Mouse (Mus musculus): ENCODE measurements around the gene Sox4. TPM values are rescaled to one million over a fixed set of nuclear protein-coding genes. Genes with fewer than 3 reads are reported as not detected.

Gene Sox4
- 1.2 and 2.3 TPM in 2 replicates for total RNA-seq (2015; ENCODE audit: low replicate concordance)
- 1.5 and 4.0 TPM in 2 replicates for total RNA-seq (2017; ENCODE audit: low replicate concordance)

- no peak for ATAC-seq (replicated peaks; ENCODE audit: low FRiP score, poor library complexity, severe bottlenecking)
Observed at GRCm38 (mm10) chr13:28953581-28953991, at the start of gene Sox4. Gene Sox4 (minus strand): TSS chr13:28953713.

- ATAC-seq (replicated peaks; ENCODE audit: low FRiP score, poor library complexity, severe bottlenecking) = no peak
Observed at GRCm38 (mm10) chr13:28991899-28992664, 38.6 kb upstream of the Sox4 start.

- ATAC-seq (replicated peaks; ENCODE audit: low FRiP score, poor library complexity, severe bottlenecking) = no peak
Observed at GRCm38 (mm10) chr13:28988751-28989703, 35.5 kb upstream of the Sox4 start.

DNA sequence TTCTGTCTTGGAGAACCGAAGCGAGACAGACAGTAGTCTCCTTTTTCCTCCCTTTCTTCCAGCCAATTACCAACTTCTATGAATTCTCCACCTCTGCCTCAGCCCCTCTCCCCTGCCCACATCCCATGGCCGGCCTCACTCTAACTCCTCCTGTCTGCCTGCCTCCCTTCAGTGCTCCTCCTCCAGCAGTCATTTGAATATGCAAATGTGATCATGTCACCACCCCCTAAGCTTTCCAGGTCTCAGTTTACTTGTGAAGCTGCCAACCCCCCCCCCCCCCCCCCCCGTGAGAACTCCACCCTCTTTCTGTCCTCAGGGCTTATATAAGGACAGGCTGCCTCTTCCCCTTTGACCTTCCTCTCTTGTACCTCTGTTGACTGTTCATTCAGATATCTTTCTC, 27.2 kb upstream of the Sox4 start:
- no peak for ATAC-seq (replicated peaks; ENCODE audit: low FRiP score, poor library complexity, severe bottlenecking)

DNA sequence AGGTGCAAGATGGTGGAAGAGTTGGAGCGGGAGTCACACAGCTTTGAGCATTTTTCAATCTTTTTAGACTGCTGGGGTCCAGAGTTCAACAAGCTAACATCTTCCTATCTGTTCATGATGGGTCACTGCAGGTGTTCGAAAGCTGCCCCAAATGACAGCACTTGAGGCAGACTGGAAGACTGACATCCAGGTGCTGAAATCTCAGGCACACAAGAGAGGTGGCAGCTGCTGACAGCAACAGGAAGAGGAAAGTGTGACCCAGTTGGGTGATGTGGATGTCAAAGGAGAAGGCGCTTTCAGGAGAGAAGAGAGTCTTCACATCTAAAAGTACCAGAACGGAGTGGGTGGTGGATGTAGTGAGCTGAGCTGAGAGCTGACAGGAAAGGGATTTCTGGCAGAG, 21.5 kb upstream of the Sox4 start:
- no peak for ATAC-seq (replicated peaks; ENCODE audit: low FRiP score, poor library complexity, severe bottlenecking)

DNA sequence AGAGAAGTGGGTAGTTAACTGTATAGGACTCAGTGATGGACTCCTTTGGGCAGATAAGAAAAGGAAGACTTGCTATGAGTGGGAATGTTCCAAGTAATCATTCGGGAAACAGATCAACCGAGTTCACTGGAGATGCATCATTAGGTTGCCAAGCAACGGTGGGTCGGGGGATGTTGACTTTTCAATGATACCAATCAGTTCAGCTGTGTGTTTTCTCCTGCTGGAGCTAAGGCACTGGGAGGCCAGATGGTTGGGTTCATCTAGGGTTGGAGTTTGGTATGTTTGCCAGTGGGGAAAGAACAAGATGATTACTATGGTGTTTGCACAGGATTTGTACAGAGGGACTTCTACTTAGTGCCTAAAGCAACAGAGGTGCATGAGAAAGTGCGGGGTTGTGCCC, 21.1 kb upstream of the Sox4 start:
- ATAC-seq (replicated peaks; ENCODE audit: low FRiP score, poor library complexity, severe bottlenecking) = no peak

DNA sequence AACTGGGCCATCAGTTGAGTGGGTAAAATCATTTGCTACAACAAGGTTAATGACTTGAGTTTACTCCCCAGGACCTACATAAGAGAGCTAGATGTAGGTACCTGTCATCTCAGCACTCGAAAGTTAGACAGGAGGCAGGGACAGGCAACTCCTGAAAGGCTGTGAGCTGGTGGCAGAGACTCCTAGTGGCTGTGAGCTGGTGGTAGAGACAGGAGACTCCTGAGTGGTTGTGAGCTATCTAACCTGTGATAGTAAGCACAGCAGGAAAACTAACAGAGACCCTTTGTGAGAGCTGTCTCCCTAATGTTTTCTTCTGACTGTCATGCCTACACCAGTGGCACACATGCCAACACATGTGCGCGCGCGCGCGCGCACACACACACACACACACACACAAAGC, 7.4 kb upstream of the Sox4 start:
- no peak for ATAC-seq (replicated peaks; ENCODE audit: low FRiP score, poor library complexity, severe bottlenecking)

GRCm38 (mm10) chr13:28959458-28959978, 6.0 kb upstream of the Sox4 start:
- ATAC-seq (replicated peaks; ENCODE audit: low FRiP score, poor library complexity, severe bottlenecking) = peak; percentile 56; the same call in 1 of the 2 replicates

- ATAC-seq (replicated peaks; ENCODE audit: low FRiP score, poor library complexity, severe bottlenecking) = no peak
Observed at GRCm38 (mm10) chr13:28959068-28959440, 5.5 kb upstream of the Sox4 start.

- ATAC-seq (replicated peaks; ENCODE audit: low FRiP score, poor library complexity, severe bottlenecking) = peak; percentile 54; the same call in 1 of the 2 replicates
Observed at GRCm38 (mm10) chr13:28958211-28959067, 4.9 kb upstream of the Sox4 start.

DNA sequence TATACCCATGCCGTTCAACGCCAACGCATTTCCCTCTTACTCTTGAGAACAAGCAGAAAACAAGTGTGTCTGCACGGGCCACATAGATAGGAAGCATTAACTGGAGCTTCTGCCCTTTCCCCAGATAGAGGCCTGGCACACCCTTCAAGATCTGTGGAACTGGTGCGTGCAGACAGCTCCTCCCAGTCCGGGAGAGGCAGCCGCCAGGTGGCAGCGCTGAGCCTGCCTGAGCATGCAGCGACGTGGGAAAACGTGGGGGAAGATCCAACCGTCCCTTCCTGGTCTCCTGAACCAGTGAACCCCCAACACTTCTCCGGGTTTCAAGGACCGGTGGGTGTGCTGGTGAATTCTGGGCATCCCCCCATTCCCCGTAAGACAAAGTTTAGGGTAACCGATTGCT, 4.3 kb upstream of the Sox4 start:
- peak; percentile 92 for ATAC-seq (replicated peaks; ENCODE audit: low FRiP score, poor library complexity, severe bottlenecking)

DNA sequence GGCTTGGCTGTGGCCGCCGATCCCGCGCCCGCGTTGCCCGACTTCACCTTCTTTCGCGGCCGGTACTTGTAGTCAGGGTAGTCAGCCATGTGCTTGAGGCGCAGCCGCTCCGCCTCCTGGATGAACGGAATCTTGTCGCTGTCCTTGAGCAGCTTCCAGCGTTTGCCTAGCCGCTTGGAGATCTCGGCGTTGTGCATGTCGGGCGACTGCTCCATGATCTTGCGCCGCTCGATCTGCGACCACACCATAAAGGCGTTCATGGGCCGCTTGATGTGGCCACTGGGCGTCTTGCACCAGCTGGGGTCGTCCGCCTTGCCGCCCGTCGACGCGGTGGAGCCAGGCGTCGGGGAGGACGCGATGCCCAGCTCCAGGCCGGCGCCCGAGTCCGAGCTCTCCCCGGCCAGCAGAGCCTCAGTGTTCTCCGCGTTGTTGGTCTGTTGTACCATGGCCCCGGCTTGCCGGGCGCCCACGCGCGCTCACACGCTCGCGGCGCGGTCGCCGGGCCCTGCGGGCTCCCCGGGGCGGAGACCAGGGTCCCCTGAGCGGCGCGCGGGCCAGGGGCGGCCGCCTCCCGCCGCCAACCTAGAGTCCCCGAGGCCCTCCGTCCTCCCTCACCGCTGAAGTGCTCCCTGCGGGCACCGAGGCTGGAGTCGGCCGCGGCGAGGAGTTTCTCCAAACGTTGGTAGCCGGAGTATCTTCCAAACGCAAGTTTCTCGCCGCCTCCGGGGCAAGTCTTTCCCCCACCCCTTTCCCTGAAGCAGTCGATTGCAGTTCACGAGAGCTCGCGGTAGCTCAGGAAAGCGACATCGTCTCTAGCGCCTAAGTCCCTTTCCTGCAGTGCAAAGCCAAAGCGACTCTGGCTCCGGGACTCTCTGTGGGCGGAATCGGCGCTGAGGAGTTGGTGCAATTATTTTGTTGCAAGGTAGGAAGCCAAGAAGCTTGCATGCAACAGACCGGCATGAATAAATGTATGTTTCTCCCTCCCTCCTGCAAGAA, 639 bp downstream of the Sox4 start:
- no peak for ATAC-seq (replicated peaks; ENCODE audit: low FRiP score, poor library complexity, severe bottlenecking)

DNA sequence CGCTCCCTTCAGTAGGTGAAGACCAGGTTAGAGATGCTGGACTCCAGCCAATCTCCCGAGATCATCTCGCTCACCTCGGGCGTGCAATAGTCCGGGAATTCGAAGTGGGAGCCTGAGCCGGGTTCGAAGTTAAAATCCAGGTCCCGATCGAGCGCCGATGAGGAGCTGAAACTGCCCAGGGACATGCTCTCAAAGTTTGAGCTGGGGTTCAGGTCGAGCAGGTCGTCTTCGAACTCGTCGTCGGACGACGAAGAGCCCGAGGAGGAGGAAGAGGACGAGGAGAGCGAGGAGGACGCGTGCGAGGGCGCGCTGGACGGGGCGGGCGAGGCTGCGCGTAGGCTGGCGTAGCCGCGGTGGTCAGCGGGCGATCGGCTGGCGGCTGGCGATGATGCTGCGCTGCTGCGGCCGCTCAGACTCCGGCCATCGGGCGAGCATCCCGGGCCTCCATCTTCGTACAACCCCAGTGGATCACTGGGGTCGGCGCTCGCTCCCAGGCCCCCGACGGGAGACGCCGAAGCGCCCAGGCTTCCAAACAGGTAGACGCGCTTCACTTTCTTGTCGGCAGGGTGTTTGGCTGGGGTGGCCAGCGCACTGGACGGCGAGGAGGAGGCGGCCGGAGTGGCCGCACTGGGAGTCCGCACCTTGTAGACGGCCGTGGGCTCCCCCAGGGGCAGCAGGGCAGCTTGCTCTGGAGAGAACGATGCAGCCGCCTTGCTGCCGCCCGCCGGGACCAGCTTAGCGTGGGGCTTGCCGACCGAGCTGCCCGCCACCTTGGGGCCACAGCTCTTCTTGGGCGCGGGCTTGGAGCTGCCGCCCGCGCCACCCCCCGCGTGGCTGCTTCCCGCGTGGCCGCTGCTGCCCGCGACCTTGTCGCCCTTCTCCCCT, 1.6 kb downstream of the Sox4 start:
- no peak for ATAC-seq (replicated peaks; ENCODE audit: low FRiP score, poor library complexity, severe bottlenecking)

- no peak for ATAC-seq (replicated peaks; ENCODE audit: low FRiP score, poor library complexity, severe bottlenecking)
Observed at GRCm38 (mm10) chr13:28950623-28951491, 2.7 kb downstream of the Sox4 start.

GRCm38 (mm10) chr13:28950266-28950622, 3.3 kb downstream of the Sox4 start:
- no peak for ATAC-seq (replicated peaks; ENCODE audit: low FRiP score, poor library complexity, severe bottlenecking)

DNA sequence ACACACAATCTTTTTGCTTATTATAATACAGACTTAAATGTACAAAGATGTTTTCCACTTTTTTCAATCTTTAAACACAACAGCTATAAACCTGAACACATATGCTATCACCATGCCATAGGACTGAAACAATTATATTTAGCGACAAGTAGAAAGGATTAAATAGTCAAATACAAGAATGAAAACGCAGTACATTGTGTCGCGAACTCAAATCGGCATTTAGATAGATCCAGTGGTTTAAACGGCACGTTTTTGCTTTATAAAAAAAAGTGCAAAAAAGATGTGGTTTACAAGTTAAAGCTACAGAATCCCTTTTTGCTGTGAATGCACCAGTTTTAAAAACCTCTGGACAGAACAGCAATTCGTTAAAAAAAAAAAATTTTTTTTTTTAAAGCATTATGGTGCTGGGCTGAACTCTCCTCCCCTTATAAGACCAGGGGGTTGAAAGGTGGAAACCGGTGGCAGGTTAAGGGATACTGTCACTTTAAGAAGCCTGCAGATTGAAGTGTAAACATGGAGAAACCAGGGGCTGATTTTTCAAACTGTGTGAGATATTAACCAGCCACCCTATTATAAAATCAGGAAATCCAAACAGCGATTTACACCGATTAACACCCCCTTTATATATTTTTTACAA, 4.1 kb downstream of the Sox4 start:
- no peak for ATAC-seq (replicated peaks; ENCODE audit: low FRiP score, poor library complexity, severe bottlenecking)

Data from erythroblast, adult 5-6 weeks (primary cell).